Mouse (Mus musculus) neural tube, embryonic 11.5 days (tissue): ENCODE results near the gene Eef1b2. TPM values are rescaled to one million over a fixed set of nuclear protein-coding genes. Genes with fewer than 3 reads are reported as not detected.
"Not testable (repeated sequence)": the region's sequence is repeated elsewhere in the genome, so short reads cannot be mapped to it uniquely, and the experiment has no call there.

Experiments
- ATAC-seq: fragments of 200-750 bp; cut with Nextera tagmentation; 2 replicates; pipeline ENCODE4 v1.8.0; 2017; ENCODE audit warnings: moderate number of reproducible peaks, mild to moderate bottlenecking, moderate TSS enrichment, moderate library complexity; ENCODE audit not compliant: insufficient read depth, low FRiP score, low TSS enrichment
- DNase-seq: peaks from one replicate; pipeline ENCODE4 v3.0.0-alpha.2; 2015; ENCODE audit warnings: low spot score
- H3K27ac ChIP-seq: fragments of 300-500 bp; sonication (generic); 2 replicates; pipeline ENCODE4 v1.5.1; 2014; ENCODE audit warnings: low read depth, mild to moderate bottlenecking, low read length
- H3K27me3 ChIP-seq: fragments of 300-500 bp; sonication (generic); 2 replicates; pipeline ENCODE4 v1.6.1; 2014; ENCODE audit warnings: mild to moderate bottlenecking, low read length, mixed read lengths; ENCODE audit not compliant: control insufficient read depth, insufficient read depth
- H3K36me3 ChIP-seq: fragments of 300-500 bp; sonication (generic); 2 replicates; pipeline ENCODE4 v1.6.1; 2014; ENCODE audit warnings: mild to moderate bottlenecking, low read length, moderate library complexity, mixed read lengths; ENCODE audit not compliant: control insufficient read depth, insufficient read depth
- H3K4me1 ChIP-seq: fragments of 300-500 bp; sonication (generic); 2 replicates; pipeline ENCODE4 v1.6.1; 2014; ENCODE audit warnings: low read length, mixed read lengths; ENCODE audit not compliant: control insufficient read depth, insufficient read depth
- H3K4me2 ChIP-seq: fragments of 300-500 bp; sonication (generic); 2 replicates; pipeline ENCODE4 v1.6.1; 2014; ENCODE audit warnings: low read depth, mild to moderate bottlenecking, moderate library complexity
- H3K4me3 ChIP-seq: fragments of 300-500 bp; sonication (generic); 2 replicates; pipeline ENCODE4 v1.5.1; 2014; ENCODE audit warnings: low read depth, low read length
- H3K9ac ChIP-seq: fragments of 300-500 bp; sonication (generic); 2 replicates; pipeline ENCODE4 v1.6.1; 2014; ENCODE audit warnings: mild to moderate bottlenecking, low read length
- H3K9me3 ChIP-seq: fragments of 300-500 bp; sonication (generic); 2 replicates; pipeline ENCODE4 v1.6.1; 2016; ENCODE audit warnings: low read length; ENCODE audit not compliant: control insufficient read depth
- WGBS: fragments of 180-500 bp; shearing (Covaris S2); extraction: QIAGEN DNeasy Blood & Tissue Kit; methylation state at CpG from one replicate; pipeline ENCODE4 v1.1.7; 2014; 5-methylcytosine and 5-hydroxymethylcytosine counted together
- polyA plus RNA-seq: library from polyadenylated mRNA; unstranded; fragments of >200 nt; fragmentation: Nextera tagmentation; extraction: Ambion mirVana; gene quantifications from 2 replicates; pipeline ENCODE4 v1.2.1, GENCODE M21; 2014

Gene Eef1b2
- polyA plus RNA-seq, 1 experiment from 2014 or later = 557 TPM

DNA sequence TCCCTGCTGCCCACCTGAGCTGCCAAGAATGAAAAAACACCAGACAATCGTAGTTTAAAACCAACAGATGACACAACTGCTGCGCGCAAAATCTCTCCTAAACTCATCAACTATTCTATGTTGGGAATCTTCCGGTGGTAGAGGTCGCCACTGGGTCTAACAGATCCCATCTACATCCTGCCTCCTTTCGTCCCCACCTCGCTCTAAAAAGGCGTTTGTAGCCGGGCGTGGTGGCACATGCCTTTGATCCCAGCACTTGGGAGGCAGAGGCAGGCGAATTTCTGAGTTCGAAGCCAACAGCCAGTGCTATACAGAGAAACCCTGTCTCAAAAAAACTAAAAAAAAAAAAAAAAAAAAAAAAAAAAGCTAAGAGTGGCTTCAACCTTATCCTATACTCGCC, 36.4 kb upstream of the Eef1b2 start:
- Histone ChIP-seq H3K9me3 (no peaks in the 10 kb centered on the region), H3K4me2 (no peak overlapping the region), H3K27me3 (no peaks in the 10 kb centered on the region), H3K27ac (no peak overlapping the region), H3K4me3 (no peak overlapping the region), H3K9ac (no peak overlapping the region), H3K4me1 (no peaks in the 10 kb centered on the region), H3K36me3 (peaks cover 2% of the 10 kb centered on the region)
- DNase-seq = no peak
- 92% methylated on average over 13 of the region's 13 CpGs for whole genome bisulfite sequencing
- ATAC-seq = no peak

DNA sequence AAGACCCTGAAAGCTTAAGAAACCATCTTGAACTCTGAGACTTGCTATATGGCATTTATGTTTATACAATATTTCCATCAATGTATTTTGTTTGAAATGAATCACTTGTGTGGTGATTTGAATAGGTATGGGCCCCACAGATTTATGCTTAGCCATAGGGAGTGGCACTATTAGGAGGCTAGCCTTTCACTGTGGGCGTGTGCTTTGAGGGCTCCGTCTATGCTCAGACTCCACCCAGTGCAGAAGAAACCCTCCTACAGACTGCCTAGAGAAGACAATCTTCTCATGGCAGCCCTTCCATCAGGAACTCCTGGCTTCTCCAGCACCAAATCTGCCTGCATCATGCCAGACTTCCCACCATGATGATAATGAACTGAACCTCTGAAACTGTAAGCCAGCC, 8.0 kb upstream of the Eef1b2 start:
- no peak overlapping the region for H3K4me3 ChIP-seq
- no peaks in the 10 kb centered on the region for H3K4me1 ChIP-seq
- 90% methylated on average over 2 of the region's 2 CpGs for WGBS
- DNase-seq (no peak), ATAC-seq (no peak)
- H3K27me3 ChIP-seq = no peaks in the 10 kb centered on the region
- peaks cover 6% of the 10 kb centered on the region for H3K36me3 ChIP-seq
- H3K4me2 ChIP-seq = no peak overlapping the region
- no peak overlapping the region for H3K9ac ChIP-seq
- H3K9me3 ChIP-seq = no peaks in the 10 kb centered on the region
- no peak overlapping the region for H3K27ac ChIP-seq

- no peak for ATAC-seq
- Histone ChIP-seq H3K9ac (peak overlapping the region; percentile 75), H3K9me3 (no peaks in the 10 kb centered on the region), H3K4me2 (peak overlapping the region; percentile 89), H3K27me3 (no peaks in the 10 kb centered on the region), H3K4me1 (peaks cover 13% of the 10 kb centered on the region), H3K36me3 (no peaks in the 10 kb centered on the region; the same call in 1 of the 2 replicates), H3K27ac (no peak overlapping the region), H3K4me3 (peak overlapping the region; percentile 84)
- no peak for DNase-seq
- 11% methylated on average over 11 of the region's 11 CpGs for WGBS
These were observed 772 bp upstream of the Eef1b2 start for GRCm38 (mm10) chr1:63175853-63176252.

- H3K9me3 ChIP-seq = no peaks in the 10 kb centered on the region
- H3K36me3 ChIP-seq = no peaks in the 10 kb centered on the region; the same call in 1 of the 2 replicates
- peak overlapping the region; percentile 89 for H3K4me2 ChIP-seq
- under 1% methylated on average over 14 of the region's 14 CpGs for WGBS
- ATAC-seq (peak; percentile 42), DNase-seq (no peak)
- H3K27me3 ChIP-seq = no peaks in the 10 kb centered on the region
- H3K9ac ChIP-seq = peak overlapping the region; percentile 75
- H3K4me3 ChIP-seq = peak overlapping the region; percentile 84
- H3K4me1 ChIP-seq = peaks cover 13% of the 10 kb centered on the region
- peak overlapping the region; percentile 60; the same call in 1 of the 2 replicates for H3K27ac ChIP-seq
These were observed 394 bp upstream of the Eef1b2 start for GRCm38 (mm10) chr1:63176259-63176603.

DNA sequence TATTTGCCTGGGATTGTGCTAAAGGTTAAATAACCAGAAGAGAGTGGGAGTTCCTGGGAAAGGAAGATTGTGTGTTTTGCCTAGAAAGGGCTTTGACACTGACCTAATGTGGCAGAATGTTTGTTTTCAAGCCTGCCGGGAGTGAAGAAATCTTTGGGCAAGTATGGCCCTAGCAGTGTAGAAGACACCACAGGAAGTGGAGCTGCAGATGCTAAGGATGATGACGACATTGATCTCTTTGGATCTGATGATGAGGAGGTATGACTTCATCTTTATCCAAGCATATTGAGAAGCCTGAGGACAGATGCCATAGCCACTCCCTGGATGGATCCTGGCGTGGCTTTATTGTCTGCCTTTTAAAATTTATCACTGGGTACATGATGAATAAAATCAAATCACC, 1.7 kb downstream of the Eef1b2 start:
- no peak overlapping the region for H3K4me3 ChIP-seq
- DNase-seq (no peak), ATAC-seq (no peak)
- no peaks in the 10 kb centered on the region for H3K9me3 ChIP-seq
- 82% methylated on average over 3 of the region's 3 CpGs for WGBS
- H3K9ac ChIP-seq = no peak overlapping the region
- no peaks in the 10 kb centered on the region; the same call in 1 of the 2 replicates for H3K36me3 ChIP-seq
- H3K27me3 ChIP-seq = no peaks in the 10 kb centered on the region
- H3K4me2 ChIP-seq = peak overlapping the region; percentile 89
- H3K4me1 ChIP-seq = peaks cover 13% of the 10 kb centered on the region
- H3K27ac ChIP-seq = no peak overlapping the region

- Histone ChIP-seq H3K27me3 (no peaks in the 10 kb centered on the region), H3K36me3 (no peaks in the 10 kb centered on the region; the same call in 1 of the 2 replicates), H3K27ac (no peak overlapping the region), H3K4me2 (no peak overlapping the region), H3K4me3 (no peak overlapping the region), H3K4me1 (peaks cover 13% of the 10 kb centered on the region), H3K9me3 (no peaks in the 10 kb centered on the region), H3K9ac (no peak overlapping the region)
- 92% methylated on average over 4 of the region's 4 CpGs for WGBS
- ATAC-seq (no peak), DNase-seq (no peak)
These were observed 3.5 kb downstream of the Eef1b2 start for GRCm38 (mm10) chr1:63180122-63180521.

DNA sequence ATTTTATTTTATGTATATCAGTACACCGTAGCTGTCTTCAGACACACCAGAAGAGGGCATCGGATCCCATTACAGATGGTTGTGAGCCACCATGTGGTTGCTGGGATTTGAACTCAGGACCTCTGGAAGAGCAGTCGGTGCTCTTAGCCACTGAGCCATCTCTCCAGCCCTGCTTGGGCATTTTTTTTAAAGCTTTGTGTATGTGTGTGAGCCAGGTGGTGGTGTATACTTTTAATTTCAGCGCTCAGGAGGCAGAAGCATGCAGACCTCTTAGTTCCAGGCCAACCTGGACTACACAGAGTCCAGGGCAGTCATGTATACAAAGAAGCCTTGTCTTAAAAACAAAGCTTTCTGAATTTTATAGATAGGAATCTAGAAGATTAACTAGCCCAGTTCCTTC, 4.0 kb downstream of the Eef1b2 start:
- not testable (repeated sequence) for DNase-seq, H3K27me3 ChIP-seq, H3K9me3 ChIP-seq, H3K9ac ChIP-seq, H3K27ac ChIP-seq, H3K36me3 ChIP-seq, H3K4me3 ChIP-seq, ATAC-seq, H3K4me2 ChIP-seq
- 66% methylated on average over 4 of the region's 4 CpGs for WGBS
- H3K4me1 ChIP-seq = peaks cover 11% of the 10 kb centered on the region

GRCm38 (mm10) chr1:63181019-63181418, 4.4 kb downstream of the Eef1b2 start:
- H3K9me3 ChIP-seq = no peaks in the 10 kb centered on the region
- H3K27me3 ChIP-seq = no peaks in the 10 kb centered on the region
- H3K4me2 ChIP-seq = no peak overlapping the region
- ATAC-seq (peak; percentile 58), DNase-seq (peak; percentile 94)
- peaks cover 8% of the 10 kb centered on the region for H3K4me1 ChIP-seq
- no peaks in the 10 kb centered on the region; the same call in 1 of the 2 replicates for H3K36me3 ChIP-seq
- 4% methylated on average over 3 of the region's 3 CpGs for WGBS
- no peak overlapping the region for H3K9ac ChIP-seq
- no peak overlapping the region for H3K27ac ChIP-seq
- no peak overlapping the region for H3K4me3 ChIP-seq

DNA sequence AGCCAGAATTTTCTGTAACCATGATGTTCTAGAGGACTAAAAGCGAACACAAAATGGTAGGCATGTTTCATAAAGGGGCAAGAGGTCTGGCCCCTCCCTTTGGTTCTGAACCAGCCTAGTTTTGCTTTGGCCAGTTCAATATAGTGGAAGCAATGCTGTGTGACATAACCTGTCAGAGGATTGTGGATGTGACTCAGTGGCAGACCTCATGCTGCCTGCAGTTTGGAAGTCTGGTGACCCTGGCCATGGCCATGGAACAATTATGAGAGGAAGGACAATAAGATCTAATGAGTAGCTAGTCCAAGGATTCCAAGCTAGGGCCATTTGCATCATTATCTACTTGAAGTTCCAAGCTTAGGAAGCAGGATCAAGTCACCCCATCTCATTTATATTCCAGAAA, 4.9 kb downstream of the Eef1b2 start:
- H3K4me1 ChIP-seq = peaks cover 8% of the 10 kb centered on the region
- no peaks in the 10 kb centered on the region for H3K27me3 ChIP-seq
- no peak overlapping the region for H3K9ac ChIP-seq
- H3K27ac ChIP-seq = no peak overlapping the region
- no peak overlapping the region for H3K4me2 ChIP-seq
- 95% methylated on average over 1 of the region's 1 CpGs for WGBS
- no peak overlapping the region for H3K4me3 ChIP-seq
- H3K36me3 ChIP-seq = no peaks in the 10 kb centered on the region; the same call in 1 of the 2 replicates
- no peak for ATAC-seq
- no peaks in the 10 kb centered on the region for H3K9me3 ChIP-seq
- no peak for DNase-seq
